Mouse (Mus musculus) kidney, embryonic 15.5 days (tissue): Measurements from ENCODE around the gene Mecr. TPM values are rescaled to one million over a fixed set of nuclear protein-coding genes. Genes with fewer than 3 reads are reported as not detected.

Source experiments
- ATAC-seq: fragments of 200-750 bp; cut with Nextera tagmentation; replicated peaks from 2 replicates; pipeline ENCODE4 v1.8.0; 2017; ENCODE audit warnings: moderate TSS enrichment; ENCODE audit not compliant: low FRiP score
- H3K27ac ChIP-seq: fragments of 300-500 bp; sonication (generic); 2 replicates; pipeline ENCODE4 v1.5.1; 2015; ENCODE audit warnings: mild to moderate bottlenecking, inconsistent platforms
- H3K27me3 ChIP-seq: fragments of 300-500 bp; sonication (generic); 2 replicates; pipeline ENCODE4 v1.6.1; 2015; ENCODE audit warnings: inconsistent platforms
- H3K36me3 ChIP-seq: fragments of 300-500 bp; sonication (generic); 2 replicates; pipeline ENCODE4 v1.6.1; 2015; ENCODE audit warnings: inconsistent platforms
- H3K4me1 ChIP-seq: fragments of 300-500 bp; sonication (generic); 2 replicates; pipeline ENCODE4 v1.6.1; 2015; ENCODE audit warnings: inconsistent platforms
- H3K4me2 ChIP-seq: fragments of 300-500 bp; sonication (generic); 2 replicates; pipeline ENCODE4 v1.6.1; 2015; ENCODE audit warnings: moderate library complexity, mild to moderate bottlenecking, inconsistent platforms
- H3K4me3 ChIP-seq: fragments of 300-500 bp; sonication (generic); replicated peaks from 2 replicates; pipeline ENCODE4 v1.5.1; 2015; ENCODE audit warnings: mild to moderate bottlenecking, inconsistent platforms
- H3K9ac ChIP-seq: fragments of 300-500 bp; sonication (generic); 2 replicates; pipeline ENCODE4 v1.6.1; 2015; ENCODE audit warnings: mild to moderate bottlenecking, inconsistent platforms
- H3K9me3 ChIP-seq: fragments of 300-500 bp; sonication (generic); replicated peaks from 2 replicates; pipeline ENCODE4 v1.6.1; 2016; ENCODE audit warnings: inconsistent platforms
- WGBS: fragments of 180-500 bp; shearing (Covaris S2); methylation state at CpG from one replicate; pipeline ENCODE4 v1.1.7; 2015; ENCODE audit warnings: mixed read lengths; 5-methylcytosine and 5-hydroxymethylcytosine counted together
- polyA plus RNA-seq: library from polyadenylated mRNA; unstranded; fragments of >200 nt; fragmentation: Nextera tagmentation; extraction: Ambion mirVana; gene quantifications from 2 replicates; pipeline ENCODE4 v1.2.1, GENCODE M21; 2015

The Mecr gene
- polyA plus RNA-seq, 1 experiment from 2014 or later, result 45.8 TPM

DNA sequence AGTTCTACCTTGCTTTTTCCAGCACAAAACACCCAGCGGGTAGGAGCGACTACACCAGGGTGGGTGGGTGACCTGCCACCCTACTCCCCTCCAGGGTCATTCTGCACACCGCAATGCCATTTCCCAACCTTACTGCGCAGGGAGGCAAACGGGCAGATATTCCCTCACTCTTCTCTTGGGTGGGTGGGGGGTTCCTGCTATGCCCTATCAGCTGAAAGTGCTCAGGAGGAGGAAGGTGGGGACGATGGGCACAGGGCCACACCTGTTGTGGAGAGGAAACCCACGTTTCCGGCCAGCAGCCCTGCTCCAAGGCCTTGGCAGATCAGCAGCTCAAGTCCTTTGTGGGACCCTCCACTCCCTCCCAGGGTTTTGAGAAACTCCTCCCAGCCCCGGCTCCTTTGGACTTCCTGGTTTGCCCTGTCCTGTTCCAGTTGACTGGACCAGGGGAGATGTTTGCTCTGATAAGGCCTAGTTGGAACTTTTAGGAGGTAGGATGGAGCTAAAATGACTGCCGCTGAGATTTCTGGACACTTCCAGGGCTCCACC, 73.8 kb downstream of the Mecr start:
- peak overlapping the region; percentile 15; the same call in 1 of the 2 replicates for H3K4me2 ChIP-seq
- no peaks in the 10 kb centered on the region for H3K9me3 ChIP-seq
- no peak overlapping the region for H3K9ac ChIP-seq
- ATAC-seq, result no peak
- WGBS, result 64% methylated on average over 10 of the region's 10 CpGs
- peaks cover 61% of the 10 kb centered on the region for H3K27me3 ChIP-seq
- H3K36me3 ChIP-seq, result no peaks in the 10 kb centered on the region
- H3K27ac ChIP-seq, result peak overlapping the region; percentile 86
- H3K4me3 ChIP-seq, result no peak overlapping the region
- H3K4me1 ChIP-seq, result peaks cover 94% of the 10 kb centered on the region

Other genes starting within 250 kb of the Mecr start
- 30.3 TPM in 2 replicates for gene Ptpru, start 5.2 kb upstream of the Mecr start, polyA plus RNA-seq
- gene Srsf4, start 30.1 kb downstream of the Mecr start, polyA plus RNA-seq, result 110 and 114 TPM in 2 replicates
- 1.1 and 1.3 TPM in 2 replicates for gene Tmem200b, start 78.3 kb downstream of the Mecr start, polyA plus RNA-seq
- 0.09 TPM in 2 replicates for gene Gm10300, start 231.2 kb downstream of the Mecr start, polyA plus RNA-seq
- gene Epb41, start 231.9 kb downstream of the Mecr start, polyA plus RNA-seq, result 65.1 and 67.1 TPM in 2 replicates